Comparison of ENCODE assay signal across 8 mouse cellular contexts in genomic region chr17:63430395-63431075, GRCm38 (mm10).
DNase-seq lines count a peak whose midpoint lies in the region; ATAC-seq and TF ChIP-seq lines count a peak whose summit lies in the region.

No protein-coding gene starts in this region.

- DNase-seq in testis, postnatal 10 days (ENCODE audit: low spot score) = no peak
- DNase-seq in forelimb bud, embryonic 11.5 days (ENCODE audit: low read depth, low spot score) = peak; percentile 5
- no peak for DNase-seq in frontal cortex, postnatal 10 days (ENCODE audit: low spot score in 2 of 2)
- DNase-seq in gastrocnemius, postnatal 36 days = no peak
- no peak for DNase-seq in cerebellum, postnatal 36 days
- no peak for DNase-seq in layer of hippocampus, adult 8-10 months (ENCODE audit: low spot score in 2 of 2)

- H3K4me3 ChIP-seq in testis, adult 2 months (ENCODE audit: control insufficient read depth, low read depth, low read length) = peak overlapping the region; percentile 19
- 0 out of 2 replicates have a peak overlapping the region, but pooled peaks have one; percentile 10 for H3K4me3 ChIP-seq in lung, embryonic 15.5 days

- H3K27me3 ChIP-seq in testis, adult 2 months (ENCODE audit: control insufficient read depth, insufficient read depth, low read length) = no peaks in the 10 kb centered on the region
- H3K27me3 ChIP-seq in lung, embryonic 15.5 days = no peaks in the 10 kb centered on the region

- intact Hi-C loops in gastrocnemius, postnatal 36 days (cut with DNase I) = loop anchor here (5.0 kb wide), 1 partner anchor 37 kb away; no protein-coding TSS in a partner anchor

- no peak overlapping the region for H3K9ac ChIP-seq in lung, embryonic 15.5 days

- ATAC-seq in lung, embryonic 15.5 days (ENCODE audit: borderline replicate concordance, extremely low read depth, low FRiP score, low TSS enrichment) = peak; percentile 57; the same call in 1 of the 2 replicates

- WGBS in lung, embryonic 15.5 days = 49% methylated on average over 17 of the region's 17 CpGs

- no peak for TF ChIP-seq POLR2A in testis, adult 2 months (IDR thresholded peaks at IDR 0.05; ENCODE audit: control insufficient read depth, low read depth, low read length)

- no peak for TF ChIP-seq CTCF in testis, adult 2 months (IDR thresholded peaks at IDR 0.05; ENCODE audit: control insufficient read depth, insufficient read depth, insufficient replicate concordance, low read depth, low read length)

- H3K4me1 ChIP-seq in testis, adult 2 months (ENCODE audit: control insufficient read depth, insufficient read depth, low read length) = no peaks in the 10 kb centered on the region; the same call in 1 of the 2 replicates
- H3K4me1 ChIP-seq in lung, embryonic 15.5 days = peaks cover 13% of the 10 kb centered on the region; the same call in 1 of the 2 replicates

- no peaks in the 10 kb centered on the region for H3K36me3 ChIP-seq in testis, adult 2 months (ENCODE audit: control insufficient read depth, insufficient read depth, low read length)
- H3K36me3 ChIP-seq in lung, embryonic 15.5 days = no peaks in the 10 kb centered on the region

- H3K9me3 ChIP-seq in lung, embryonic 15.5 days = no peaks in the 10 kb centered on the region

- H3K27ac ChIP-seq in testis, adult 2 months (ENCODE audit: control insufficient read depth, insufficient read depth, low read depth, low read length) = no peak overlapping the region
- H3K27ac ChIP-seq in lung, embryonic 15.5 days = no peak overlapping the region

- peak overlapping the region; percentile 49 for H3K4me2 ChIP-seq in lung, embryonic 15.5 days
